Comparison of ENCODE assay signal across 9 mouse cellular contexts in genomic region chr15:75120066-75120465, GRCm38 (mm10). TPM values are rescaled to one million over a fixed set of nuclear protein-coding genes. Genes with fewer than 3 reads are reported as not detected.
DNase-seq lines count a peak whose midpoint lies in the region; ATAC-seq and TF ChIP-seq lines count a peak whose summit lies in the region.
"Had no signal": no experiment of that assay in that cellular context is flagged by ENCODE, and none has a peak within 500 bp of the region (broad histone marks: within the 10 kb centered on the region; RNA-seq: fewer than 3 reads in every experiment).

No protein-coding gene starts in this region.

- H3K4me3 ChIP-seq in heart, postnatal 0 days (ENCODE audit: low read depth, low read length) = no peak overlapping the region
- H3K4me3 ChIP-seq in heart, embryonic 10.5 days = no peak overlapping the region

- no peak overlapping the region for H3K4me2 ChIP-seq in heart, postnatal 0 days (ENCODE audit: low read depth, low read length)

- WGBS in heart, postnatal 0 days = 16% methylated on average over 2 of the region's 2 CpGs
- 21% methylated on average over 2 of the region's 2 CpGs for WGBS in heart, embryonic 10.5 days

- POLR2A ChIA-PET in Patski (lab: Charles Lee) = no interaction called here

- no peak overlapping the region for H3K27ac ChIP-seq in heart, postnatal 0 days (ENCODE audit: low read depth)
- no peak overlapping the region for H3K27ac ChIP-seq in heart, embryonic 10.5 days

- no peak for TF ChIP-seq EP300 in heart, postnatal 0 days (IDR thresholded peaks at IDR 0.05; ENCODE audit: low read depth)

- no peak for DNase-seq in heart, postnatal 0 days (ENCODE audit: low spot score)
- DNase-seq in heart, embryonic 10.5 days (ENCODE audit: low spot score) = no peak
- DNase-seq in A20 (ENCODE audit: low read depth, low spot score) (peak; percentile 81), Patski (ENCODE audit: low read depth, low spot score) (no peak)
- DNase-seq in retina, postnatal 7 days (ENCODE audit: low read depth, low spot score) = peak; percentile 6
- DNase-seq in left cerebral cortex, postnatal 10 days (ENCODE audit: extremely low spot score in 1 of 2, low spot score in 2 of 2) = no peak
- DNase-seq in gastrocnemius, adult 8-10 months (ENCODE audit: low spot score in 2 of 2) = no peak

- CTCF ChIA-PET in Patski (lab: Charles Lee) = no interaction called here

- peak; percentile 48 for TF ChIP-seq CTCF in heart, postnatal 0 days (IDR thresholded peaks at IDR 0.05; ENCODE audit: low read depth)
- TF ChIP-seq CTCF in Patski (IDR thresholded peaks at IDR 0.05) = peak; percentile 69

- H3K9me3 ChIP-seq in heart, postnatal 0 days (replicated peaks; ENCODE audit: control insufficient read depth, low read length) = no peaks in the 10 kb centered on the region
- no peaks in the 10 kb centered on the region for H3K9me3 ChIP-seq in heart, embryonic 10.5 days

- H3K27me3 ChIP-seq in heart, postnatal 0 days (ENCODE audit: control insufficient read depth, insufficient read depth, low read length) = no peaks in the 10 kb centered on the region
- H3K27me3 ChIP-seq in heart, embryonic 10.5 days (ENCODE audit: insufficient read depth, poor library complexity, severe bottlenecking) = no peaks in the 10 kb centered on the region
- H3K27me3 ChIP-seq in Patski = no peaks in the 10 kb centered on the region

- in situ Hi-C loops in Patski (cut with MboI; ENCODE audit: low pct_unique_long_range_greater_than_20kb) = loop anchor here (5.0 kb wide), 1 partner anchor 148 kb away; no protein-coding TSS in a partner anchor

- H3K36me3 ChIP-seq in heart, postnatal 0 days (replicated peaks; ENCODE audit: control insufficient read depth, insufficient read depth, low read length) = no peaks in the 10 kb centered on the region
- no peaks in the 10 kb centered on the region for H3K36me3 ChIP-seq in heart, embryonic 10.5 days

- H3K9ac ChIP-seq in heart, postnatal 0 days (replicated peaks; ENCODE audit: low read depth, low read length) = no peak overlapping the region

- H3K4me1 ChIP-seq in heart, postnatal 0 days (ENCODE audit: control insufficient read depth, insufficient read depth) = no peaks in the 10 kb centered on the region
- no peaks in the 10 kb centered on the region for H3K4me1 ChIP-seq in heart, embryonic 10.5 days

- intact Hi-C loops in left cerebral cortex, postnatal 10 days (cut with DNase I) = no loop called here

- no peak for ATAC-seq in heart, postnatal 0 days (ENCODE audit: insufficient read depth, low read depth)
- ATAC-seq in Patski = no peak
- peak; percentile 63 for ATAC-seq in granulocyte monocyte progenitor cell, adult 5-6 weeks (replicated peaks; ENCODE audit: poor library complexity, severe bottlenecking)

RNA-seq across cellular contexts. Expression of gene Ly6c2, which starts 8.3 kb away (rescaled TPM):
- 1.5 and 3.4 TPM in 2 replicates for total RNA-seq in heart, postnatal 0 days (2014; rRNA removed; ENCODE audit: low replicate concordance)
- polyA plus RNA-seq in heart, postnatal 0 days (2015; fragmentation: Nextera tagmentation; extraction: Ambion mirVana) = 0.75 and 0.84 TPM in 2 replicates
- not detected in 2 replicates for polyA plus RNA-seq in heart, embryonic 10.5 days (2016; fragmentation: Nextera tagmentation; extraction: Ambion mirVana)
- 0.62 TPM for polyA plus RNA-seq in Patski (2021)
- 3,770 and 4,250 TPM in 2 replicates for total RNA-seq in granulocyte monocyte progenitor cell, adult 5-6 weeks (2014; fragmentation: Nextera tagmentation)
- 1,953 and 2,572 TPM in 2 replicates for total RNA-seq in granulocyte monocyte progenitor cell, adult 5-6 weeks (2017)
- total RNA-seq in left cerebral cortex, postnatal 10 days (2021) = 1 to 10 TPM in 1 of 2 experiments, under 1 TPM in 1; 0.55 to 1.2 TPM
- 1 to 10 TPM; 1.8 to 3.3 (median 3.1) TPM for total RNA-seq in gastrocnemius, adult 8-10 months (2022)

RNA-seq across cellular contexts. Expression of gene Ly6g, which starts 35.0 kb away (rescaled TPM):
- not detected in 2 replicates for total RNA-seq in heart, postnatal 0 days (2014; rRNA removed; ENCODE audit: low replicate concordance)
- not detected in 2 replicates for polyA plus RNA-seq in heart, postnatal 0 days (2015; fragmentation: Nextera tagmentation; extraction: Ambion mirVana)
- not detected in 2 replicates for polyA plus RNA-seq in heart, embryonic 10.5 days (2016; fragmentation: Nextera tagmentation; extraction: Ambion mirVana)
- not detected for polyA plus RNA-seq in Patski (2021)
- total RNA-seq in granulocyte monocyte progenitor cell, adult 5-6 weeks (2014; fragmentation: Nextera tagmentation) = 2.7 TPM in 1 of 2 replicates, not detected in the other
- 3.2 and 4.9 TPM in 2 replicates for total RNA-seq in granulocyte monocyte progenitor cell, adult 5-6 weeks (2017)
- not detected for total RNA-seq in left cerebral cortex, postnatal 10 days (2021)
- total RNA-seq in gastrocnemius, adult 8-10 months (2022) = not detected
- polyA plus RNA-seq: gonadal fat pad, adult 2 months had no signal

Comparison
In these comparisons a context has a peak if more than half of its experiments do, and no peak if none do; other contexts are left out.
1. DNase-seq: peak in A20 (single experiment) and retina, postnatal 7 days (single experiment); none in heart, postnatal 0 days (single experiment), heart, embryonic 10.5 days (single experiment), Patski (single experiment), left cerebral cortex, postnatal 10 days (0 of 2) and gastrocnemius, adult 8-10 months (0 of 2).
2. RNA of gene Ly6c2, which starts 8.3 kb away (total RNA-seq): 1,953 to 4,250 TPM in granulocyte monocyte progenitor cell, adult 5-6 weeks; 1.5 to 3.4 TPM in heart, postnatal 0 days, 1.8 to 3.3 TPM in gastrocnemius, adult 8-10 months and 0.55 to 1.2 TPM in left cerebral cortex, postnatal 10 days; every median in the first group is over 100 times any median in the second.